Mouse (Mus musculus): ENCODE measurements around the gene Zbtb44. TPM values are rescaled to one million over a fixed set of nuclear protein-coding genes. Genes with fewer than 3 reads are reported as not detected.
A peak's percentile ranks its signal among the peaks of the same experiment; 100 is the strongest.

Zbtb44 gene
- polyA plus RNA-seq, 1 experiment from 2014 or later = 7.1 TPM

- no peaks in the 10 kb centered on the region for H3K27me3 ChIP-seq (ENCODE audit: control insufficient read depth, insufficient read depth, low read length)
- ATAC-seq (replicated peaks; ENCODE audit: insufficient number of reproducible peaks, low FRiP score, low TSS enrichment) = no peak
- H3K4me1 ChIP-seq (ENCODE audit: control insufficient read depth, insufficient read depth, low read length) = peaks cover 12% of the 10 kb centered on the region
- H3K36me3 ChIP-seq (ENCODE audit: control insufficient read depth, insufficient read depth, low read length) = no peaks in the 10 kb centered on the region
- H3K9me3 ChIP-seq (replicated peaks; ENCODE audit: control insufficient read depth, low read length) = no peaks in the 10 kb centered on the region
- H3K4me3 ChIP-seq (ENCODE audit: low read depth, low read length) = no peak overlapping the region
- H3K9ac ChIP-seq (ENCODE audit: low read depth, low read length) = no peak overlapping the region
- no peak overlapping the region for H3K27ac ChIP-seq (ENCODE audit: low read depth, low read length)
- no peak overlapping the region for H3K4me2 ChIP-seq
Measured at GRCm38 (mm10) chr9:31115586-31115985, 85.1 kb downstream of the Zbtb44 start.

GRCm38 (mm10) chr9:31117088-31117487 lies 86.6 kb downstream of the Zbtb44 start:
- WGBS (ENCODE audit: insufficient replicate concordance) = 89% methylated on average over 11 of the region's 11 CpGs
- H3K4me2 ChIP-seq = no peak overlapping the region

GRCm38 (mm10) chr9:31117488-31117887 lies 87.0 kb downstream of the Zbtb44 start:
- ATAC-seq (replicated peaks; ENCODE audit: insufficient number of reproducible peaks, low FRiP score, low TSS enrichment) = no peak
- Histone ChIP-seq H3K4me3 (ENCODE audit: low read depth, low read length) (no peak overlapping the region), H3K4me1 (ENCODE audit: control insufficient read depth, insufficient read depth, low read length) (peaks cover 19% of the 10 kb centered on the region), H3K27me3 (ENCODE audit: control insufficient read depth, insufficient read depth, low read length) (no peaks in the 10 kb centered on the region), H3K27ac (ENCODE audit: low read depth, low read length) (no peak overlapping the region), H3K36me3 (ENCODE audit: control insufficient read depth, insufficient read depth, low read length) (no peaks in the 10 kb centered on the region), H3K4me2 (no peak overlapping the region), H3K9me3 (replicated peaks; ENCODE audit: control insufficient read depth, low read length) (no peaks in the 10 kb centered on the region), H3K9ac (ENCODE audit: low read depth, low read length) (no peak overlapping the region)
- whole genome bisulfite sequencing (ENCODE audit: insufficient replicate concordance) = 83% methylated on average over 6 of the region's 6 CpGs

More at GRCm38 (mm10) chr9:31117088-31117487, 86.6 kb downstream of the Zbtb44 start:
- ATAC-seq (replicated peaks; ENCODE audit: insufficient number of reproducible peaks, low FRiP score, low TSS enrichment) = no peak
- Histone ChIP-seq H3K9me3 (replicated peaks; ENCODE audit: control insufficient read depth, low read length) (no peaks in the 10 kb centered on the region), H3K36me3 (ENCODE audit: control insufficient read depth, insufficient read depth, low read length) (no peaks in the 10 kb centered on the region), H3K27me3 (ENCODE audit: control insufficient read depth, insufficient read depth, low read length) (no peaks in the 10 kb centered on the region), H3K4me3 (ENCODE audit: low read depth, low read length) (no peak overlapping the region), H3K4me1 (ENCODE audit: control insufficient read depth, insufficient read depth, low read length) (peaks cover 19% of the 10 kb centered on the region), H3K27ac (ENCODE audit: low read depth, low read length) (no peak overlapping the region), H3K9ac (ENCODE audit: low read depth, low read length) (no peak overlapping the region)

- Histone ChIP-seq H3K4me2 (no peak overlapping the region), H3K36me3 (ENCODE audit: control insufficient read depth, insufficient read depth, low read length) (no peaks in the 10 kb centered on the region), H3K27me3 (ENCODE audit: control insufficient read depth, insufficient read depth, low read length) (no peaks in the 10 kb centered on the region), H3K9me3 (replicated peaks; ENCODE audit: control insufficient read depth, low read length) (no peaks in the 10 kb centered on the region), H3K27ac (ENCODE audit: low read depth, low read length) (no peak overlapping the region), H3K4me3 (ENCODE audit: low read depth, low read length) (no peak overlapping the region), H3K4me1 (ENCODE audit: control insufficient read depth, insufficient read depth, low read length) (peaks cover 19% of the 10 kb centered on the region), H3K9ac (ENCODE audit: low read depth, low read length) (no peak overlapping the region)
- WGBS (ENCODE audit: insufficient replicate concordance) = 29% methylated on average over 11 of the region's 11 CpGs
- ATAC-seq (replicated peaks; ENCODE audit: insufficient number of reproducible peaks, low FRiP score, low TSS enrichment) = peak; percentile 74; the same call in 1 of the 2 replicates
Measured at GRCm38 (mm10) chr9:31118520-31119298, 88.3 kb downstream of the Zbtb44 start.

- Histone ChIP-seq H3K4me3 (ENCODE audit: low read depth, low read length) (no peak overlapping the region), H3K36me3 (ENCODE audit: control insufficient read depth, insufficient read depth, low read length) (no peaks in the 10 kb centered on the region), H3K27me3 (ENCODE audit: control insufficient read depth, insufficient read depth, low read length) (no peaks in the 10 kb centered on the region), H3K27ac (ENCODE audit: low read depth, low read length) (no peak overlapping the region), H3K9ac (ENCODE audit: low read depth, low read length) (no peak overlapping the region), H3K9me3 (replicated peaks; ENCODE audit: control insufficient read depth, low read length) (no peaks in the 10 kb centered on the region), H3K4me1 (ENCODE audit: control insufficient read depth, insufficient read depth, low read length) (peaks cover 19% of the 10 kb centered on the region), H3K4me2 (no peak overlapping the region)
- 51% methylated on average over 5 of the region's 5 CpGs for WGBS (ENCODE audit: insufficient replicate concordance)
- ATAC-seq (replicated peaks; ENCODE audit: insufficient number of reproducible peaks, low FRiP score, low TSS enrichment) = no peak
Measured at GRCm38 (mm10) chr9:31119405-31119804, 89.0 kb downstream of the Zbtb44 start.

GRCm38 (mm10) chr9:31119882-31120532 lies 89.6 kb downstream of the Zbtb44 start:
- H3K9ac ChIP-seq (ENCODE audit: low read depth, low read length) = no peak overlapping the region
- H3K4me1 ChIP-seq (ENCODE audit: control insufficient read depth, insufficient read depth, low read length) = peaks cover 19% of the 10 kb centered on the region
- 40% methylated on average over 11 of the region's 11 CpGs for WGBS (ENCODE audit: insufficient replicate concordance)
- no peak overlapping the region for H3K4me3 ChIP-seq (ENCODE audit: low read depth, low read length)
- no peaks in the 10 kb centered on the region for H3K36me3 ChIP-seq (ENCODE audit: control insufficient read depth, insufficient read depth, low read length)
- no peaks in the 10 kb centered on the region for H3K27me3 ChIP-seq (ENCODE audit: control insufficient read depth, insufficient read depth, low read length)
- H3K9me3 ChIP-seq (replicated peaks; ENCODE audit: control insufficient read depth, low read length) = no peaks in the 10 kb centered on the region
- H3K4me2 ChIP-seq = peak overlapping the region; percentile 21
- ATAC-seq (replicated peaks; ENCODE audit: insufficient number of reproducible peaks, low FRiP score, low TSS enrichment) = no peak
- H3K27ac ChIP-seq (ENCODE audit: low read depth, low read length) = no peak overlapping the region

- no peak overlapping the region for H3K4me3 ChIP-seq (ENCODE audit: low read depth, low read length)
- no peaks in the 10 kb centered on the region for H3K27me3 ChIP-seq (ENCODE audit: control insufficient read depth, insufficient read depth, low read length)
- WGBS (ENCODE audit: insufficient replicate concordance) = 59% methylated on average over 4 of the region's 4 CpGs
- ATAC-seq (replicated peaks; ENCODE audit: insufficient number of reproducible peaks, low FRiP score, low TSS enrichment) = no peak
- no peaks in the 10 kb centered on the region for H3K36me3 ChIP-seq (ENCODE audit: control insufficient read depth, insufficient read depth, low read length)
- peak overlapping the region; percentile 21; the same call in 1 of the 2 replicates for H3K4me2 ChIP-seq
- peaks cover 19% of the 10 kb centered on the region for H3K4me1 ChIP-seq (ENCODE audit: control insufficient read depth, insufficient read depth, low read length)
- H3K9me3 ChIP-seq (replicated peaks; ENCODE audit: control insufficient read depth, low read length) = no peaks in the 10 kb centered on the region
- 0 out of 2 replicates have a peak overlapping the region, but pooled peaks have one; percentile 7 for H3K27ac ChIP-seq (ENCODE audit: low read depth, low read length)
- no peak overlapping the region for H3K9ac ChIP-seq (ENCODE audit: low read depth, low read length)
Measured at GRCm38 (mm10) chr9:31120533-31120915, 90.1 kb downstream of the Zbtb44 start.

- 0 out of 2 replicates have a peak, but pooled peaks cover 3% of the 10 kb centered on the region for H3K27me3 ChIP-seq (ENCODE audit: control insufficient read depth, insufficient read depth, low read length)
- WGBS (ENCODE audit: insufficient replicate concordance) = 73% methylated on average over 13 of the region's 13 CpGs
- H3K4me2 ChIP-seq = no peak overlapping the region
- no peaks in the 10 kb centered on the region for H3K36me3 ChIP-seq (ENCODE audit: control insufficient read depth, insufficient read depth, low read length)
- no peaks in the 10 kb centered on the region for H3K9me3 ChIP-seq (replicated peaks; ENCODE audit: control insufficient read depth, low read length)
- H3K9ac ChIP-seq (ENCODE audit: low read depth, low read length) = no peak overlapping the region
- no peak for ATAC-seq (replicated peaks; ENCODE audit: insufficient number of reproducible peaks, low FRiP score, low TSS enrichment)
- peaks cover 19% of the 10 kb centered on the region for H3K4me1 ChIP-seq (ENCODE audit: control insufficient read depth, insufficient read depth, low read length)
- H3K4me3 ChIP-seq (ENCODE audit: low read depth, low read length) = no peak overlapping the region
- no peak overlapping the region for H3K27ac ChIP-seq (ENCODE audit: low read depth, low read length)
Measured at GRCm38 (mm10) chr9:31122464-31123030, 92.1 kb downstream of the Zbtb44 start.

Measured in heart, embryonic 11.5 days (tissue).